Mouse (Mus musculus) erythroid progenitor cell, adult 5-6 weeks (primary cell): ENCODE measurements around the gene Rlbp1. TPM values are rescaled to one million over a fixed set of nuclear protein-coding genes. Genes with fewer than 3 reads are reported as not detected.

Source experiments
- ATAC-seq: replicated peaks from 2 replicates; pipeline ENCODE4 v1.8.0; 2016; ENCODE audit warnings: moderate number of reproducible peaks, mild to moderate bottlenecking, moderate TSS enrichment, inconsistent platforms; ENCODE audit not compliant: poor library complexity, low FRiP score, severe bottlenecking
- total RNA-seq, 2 experiments: library from RNA; stranded (forward) in 1 of 2; stranded (reverse) in 1 of 2; fragments of 150-400 nt in 1 of 2; fragments of 186-747, 209-891 nt in 1 of 2; gene quantifications; 2 replicates each; pipeline versions ENCODE4 v1.2.3 to v1.2.4; 2015 to 2017; ENCODE audit warnings: low replicate concordance in 2 of 2

The Rlbp1 gene
- total RNA-seq, 2 experiments from 2014 or later, result not detected

GRCm38 (mm10) chr7:79387140-79387539, 292 bp upstream of the Rlbp1 start:
- no peak for ATAC-seq

- ATAC-seq, result no peak
These were observed 10.2 kb downstream of the Rlbp1 start for GRCm38 (mm10) chr7:79376516-79377275.

- no peak for ATAC-seq
These were observed 11.3 kb downstream of the Rlbp1 start for GRCm38 (mm10) chr7:79375594-79375993.

GRCm38 (mm10) chr7:79374017-79374416, 12.8 kb downstream of the Rlbp1 start:
- ATAC-seq, result no peak

- ATAC-seq, result peak; percentile 88
These were observed 15.4 kb downstream of the Rlbp1 start for GRCm38 (mm10) chr7:79371321-79371879.

GRCm38 (mm10) chr7:79369416-79369815, 17.4 kb downstream of the Rlbp1 start:
- ATAC-seq, result no peak

GRCm38 (mm10) chr7:79368664-79369063, 18.2 kb downstream of the Rlbp1 start:
- ATAC-seq, result no peak

- 0 out of 2 replicates have a peak, but pooled peaks have one; percentile 40 for ATAC-seq
These were observed 23.3 kb downstream of the Rlbp1 start for GRCm38 (mm10) chr7:79363370-79364043.

GRCm38 (mm10) chr7:79362830-79363229, 24.0 kb downstream of the Rlbp1 start:
- no peak for ATAC-seq

- no peak for ATAC-seq
These were observed 24.6 kb downstream of the Rlbp1 start for GRCm38 (mm10) chr7:79362208-79362607.

- no peak for ATAC-seq
These were observed 26.8 kb downstream of the Rlbp1 start for GRCm38 (mm10) chr7:79360056-79360455.

GRCm38 (mm10) chr7:79359183-79359435, 27.7 kb downstream of the Rlbp1 start:
- no peak for ATAC-seq

- peak; percentile 27; the same call in 1 of the 2 replicates for ATAC-seq
These were observed 28.3 kb downstream of the Rlbp1 start for GRCm38 (mm10) chr7:79358350-79359182.

- peak; percentile 59; the same call in 1 of the 2 replicates for ATAC-seq
These were observed 37.0 kb downstream of the Rlbp1 start for GRCm38 (mm10) chr7:79349738-79350386.

GRCm38 (mm10) chr7:79348816-79349215, 38.0 kb downstream of the Rlbp1 start:
- ATAC-seq, result no peak

GRCm38 (mm10) chr7:79347108-79347813, 39.6 kb downstream of the Rlbp1 start:
- no peak for ATAC-seq

GRCm38 (mm10) chr7:79346555-79347075, 40.2 kb downstream of the Rlbp1 start:
- no peak for ATAC-seq

- ATAC-seq, result no peak
These were observed 40.9 kb downstream of the Rlbp1 start for GRCm38 (mm10) chr7:79345902-79346301.

GRCm38 (mm10) chr7:79336362-79336910, 50.4 kb downstream of the Rlbp1 start:
- ATAC-seq, result no peak
